Mouse (Mus musculus) 3T3-L1 (cell line): Measurements from ENCODE around the gene Auts2.

Source experiments
- DNase-seq: peaks from one replicate; pipeline ENCODE4 v3.0.0-alpha.2; 2015; ENCODE audit warnings: low read depth, low spot score

Gene Auts2

DNA sequence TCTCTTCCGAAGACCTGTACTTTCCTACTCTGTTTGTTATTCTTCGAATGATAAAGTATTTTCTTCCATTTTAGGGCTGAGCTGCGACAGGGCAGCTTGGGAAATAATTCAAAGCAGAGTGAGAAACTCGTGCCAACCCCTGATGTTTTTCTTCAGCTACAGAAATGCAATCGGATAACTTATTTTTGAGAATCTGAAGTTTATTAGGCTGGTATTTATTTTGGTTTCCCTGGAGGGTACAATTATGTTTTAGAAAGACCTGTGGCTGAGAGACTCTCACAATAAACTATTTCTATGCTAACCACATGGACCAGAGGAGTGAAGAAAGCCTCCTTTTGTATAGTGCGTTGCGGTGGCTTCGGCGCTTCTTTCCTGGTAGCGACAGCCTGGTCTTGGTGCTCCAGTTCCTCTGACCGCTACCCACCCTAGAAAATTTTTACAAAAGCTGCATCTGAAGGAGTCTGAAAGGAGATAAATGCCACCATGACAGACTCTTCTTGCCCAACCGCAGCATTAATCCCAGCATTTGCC is 550.4 kb downstream of the Auts2 start:
- no peak for DNase-seq

DNA sequence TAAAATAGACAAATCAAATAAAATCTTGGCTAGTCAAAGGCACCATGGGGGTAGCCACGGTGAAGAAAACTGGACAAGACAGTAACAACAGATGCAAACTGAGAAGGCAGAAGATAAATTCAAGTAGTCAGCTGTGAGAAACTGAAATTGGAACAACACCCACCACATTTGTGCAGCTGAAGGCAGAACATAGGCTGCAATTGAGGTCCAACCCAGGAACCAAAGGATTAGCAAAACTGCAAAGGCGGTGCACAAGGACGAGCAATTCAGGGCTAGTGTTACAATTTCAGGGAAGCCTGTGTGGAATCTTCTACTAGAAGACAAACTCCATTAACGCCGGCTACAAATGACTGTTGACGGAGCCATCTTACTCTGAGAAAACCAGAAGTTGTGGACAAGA is 550.9 kb downstream of the Auts2 start:
- DNase-seq: no peak

DNA sequence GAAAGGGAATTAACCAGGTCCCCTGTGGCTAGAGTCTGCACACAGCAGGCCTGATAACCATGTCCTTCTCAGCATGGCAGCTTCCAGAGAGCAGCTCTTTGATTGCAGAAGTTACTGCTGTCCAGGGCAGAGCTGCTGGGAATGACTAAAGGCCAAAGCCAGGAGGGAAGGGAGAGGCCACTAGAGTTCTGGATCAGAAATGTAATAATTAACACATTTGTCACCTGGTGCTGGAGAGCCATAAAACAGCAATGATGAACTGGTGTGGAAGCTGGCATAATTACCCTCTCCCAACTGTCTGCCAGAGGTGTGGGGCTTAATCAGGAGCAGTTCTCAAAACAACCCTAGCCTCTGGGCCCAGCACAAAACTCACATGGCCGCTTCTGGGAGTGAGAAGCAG is 552.6 kb downstream of the Auts2 start:
- no peak for DNase-seq

DNA sequence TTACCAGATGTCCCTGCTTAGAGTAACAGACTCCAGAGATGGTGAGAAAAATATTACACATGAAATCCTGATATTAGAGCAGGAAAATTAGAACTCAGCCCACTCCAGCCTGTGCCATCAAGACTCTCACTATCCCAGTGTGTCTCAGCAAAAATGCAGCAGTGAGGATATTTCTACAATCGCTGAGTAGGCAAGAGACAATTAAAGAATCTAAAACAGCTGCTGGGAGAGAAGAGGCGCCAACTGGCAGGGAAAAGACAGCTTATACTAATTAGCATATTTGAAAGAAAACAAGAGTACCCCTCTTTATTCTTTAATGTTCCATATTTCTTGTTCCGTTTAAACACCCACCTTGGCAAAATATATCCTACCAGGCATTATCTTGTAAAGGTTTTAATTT is 561.7 kb downstream of the Auts2 start:
- no peak for DNase-seq

DNA sequence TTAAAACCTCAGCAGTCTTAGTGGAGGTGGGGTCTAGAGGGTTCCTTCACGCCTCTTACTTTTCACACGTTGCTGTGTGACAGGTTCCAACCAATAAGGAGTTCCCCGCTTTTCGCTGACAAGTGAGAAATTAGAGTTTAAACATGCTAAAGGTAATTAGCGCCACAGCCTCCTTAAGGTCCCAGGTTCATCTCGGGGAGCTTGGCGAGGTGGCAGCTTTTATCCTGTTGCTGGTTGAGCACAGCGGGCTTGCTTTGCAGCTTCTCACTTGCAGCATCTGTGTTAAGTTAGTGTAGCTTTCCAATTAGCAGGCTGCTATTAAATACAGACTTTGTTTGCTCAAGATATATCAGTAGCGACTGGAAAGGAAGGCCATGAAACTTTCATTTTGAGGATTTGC is 564.2 kb downstream of the Auts2 start:
- DNase-seq: no peak

DNA sequence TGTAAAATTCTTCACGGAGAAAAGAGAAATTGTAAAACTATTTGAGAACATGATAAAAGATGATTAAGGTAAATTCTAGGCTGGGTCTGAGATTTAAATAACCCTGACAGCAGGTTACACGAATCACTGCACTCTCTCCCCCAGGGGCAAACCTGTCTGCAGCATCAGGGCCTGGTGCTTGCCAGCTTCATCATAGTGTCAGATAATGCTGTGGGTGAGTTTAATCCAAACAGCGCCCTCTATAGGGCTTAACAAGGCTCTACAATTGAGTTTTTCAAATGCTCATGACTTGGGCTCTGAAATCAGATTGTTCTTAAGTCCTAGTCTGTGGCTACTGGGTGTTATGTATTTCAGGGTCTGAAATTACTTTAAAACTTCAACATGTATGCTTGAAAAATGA is 565.6 kb downstream of the Auts2 start:
- DNase-seq: no peak

DNA sequence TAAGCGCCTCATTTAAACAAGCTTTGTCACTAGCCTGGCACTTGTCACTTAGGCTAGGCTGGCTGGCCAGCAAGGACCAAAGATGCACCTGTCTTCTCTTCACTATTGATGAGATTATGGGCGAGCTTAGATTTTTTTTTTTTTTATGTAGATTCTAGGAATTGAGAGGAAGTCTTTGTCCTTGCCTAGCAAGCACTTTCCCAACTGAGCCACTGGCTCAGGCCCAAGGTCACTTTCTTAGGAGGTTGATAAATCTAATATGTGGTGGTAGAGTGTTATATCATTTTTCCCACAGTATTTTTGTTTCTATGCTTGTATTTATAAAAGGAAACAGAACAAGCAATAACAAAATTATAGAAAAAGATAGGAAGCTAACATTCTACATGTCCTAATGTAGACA is 571.2 kb downstream of the Auts2 start:
- DNase-seq: no peak

DNA sequence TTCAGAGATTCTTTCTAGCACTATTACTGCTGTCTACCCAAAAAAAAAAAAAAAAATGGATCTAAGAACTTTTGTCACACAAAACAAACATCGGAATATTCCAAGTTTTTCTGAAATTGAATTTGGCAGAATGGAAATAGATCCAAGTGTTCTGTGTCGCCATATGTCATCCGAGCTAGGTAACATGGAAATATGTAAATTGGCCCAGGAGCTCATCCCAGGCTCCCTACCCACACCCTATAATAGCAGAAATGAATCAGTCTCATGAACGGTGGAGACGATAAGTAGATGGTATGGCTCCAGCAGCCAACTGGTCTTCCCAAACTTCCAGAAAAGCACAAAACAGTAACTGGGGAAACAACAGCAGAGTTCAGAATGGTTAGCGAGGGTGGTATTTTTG is 577.6 kb downstream of the Auts2 start:
- DNase-seq: no peak

DNA sequence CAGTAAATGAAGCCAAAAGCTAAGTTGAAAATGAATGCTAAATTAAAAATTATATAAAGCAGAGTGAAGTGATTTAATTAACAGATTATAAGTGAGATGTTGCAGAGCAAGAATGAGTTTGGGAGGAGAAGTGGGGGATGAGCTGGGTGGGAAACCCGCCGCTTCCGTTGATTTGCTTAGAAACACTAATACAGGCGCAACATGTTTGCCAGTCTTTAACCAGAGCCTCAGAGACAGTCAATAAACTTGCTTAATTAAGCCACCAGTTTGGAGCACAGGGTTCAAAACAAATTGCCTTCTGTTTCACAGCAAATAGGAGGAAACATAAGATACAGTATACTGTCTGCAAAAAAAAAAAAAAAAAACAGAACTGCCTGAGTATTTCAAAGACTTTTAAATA is 579.6 kb downstream of the Auts2 start:
- DNase-seq: no peak

DNA sequence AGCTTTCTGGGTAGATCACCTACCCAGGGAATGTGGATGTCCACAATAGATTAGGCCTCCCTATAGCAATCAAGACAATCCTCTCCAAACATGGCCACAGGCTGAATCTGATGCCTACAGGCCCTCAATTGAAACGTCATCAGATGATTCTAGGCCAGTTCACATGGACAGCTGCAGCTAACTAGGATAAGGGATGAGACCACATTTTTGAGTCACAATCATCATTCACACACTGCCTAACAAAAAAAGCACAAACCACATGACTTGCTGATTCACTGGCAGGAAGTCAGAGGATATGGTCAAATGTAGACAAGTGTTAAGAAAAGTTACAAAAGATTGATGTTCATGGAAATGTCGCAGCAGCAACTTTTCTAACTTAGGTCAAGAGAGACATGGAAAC is 581.3 kb downstream of the Auts2 start:
- DNase-seq: peak; percentile 4

DNA sequence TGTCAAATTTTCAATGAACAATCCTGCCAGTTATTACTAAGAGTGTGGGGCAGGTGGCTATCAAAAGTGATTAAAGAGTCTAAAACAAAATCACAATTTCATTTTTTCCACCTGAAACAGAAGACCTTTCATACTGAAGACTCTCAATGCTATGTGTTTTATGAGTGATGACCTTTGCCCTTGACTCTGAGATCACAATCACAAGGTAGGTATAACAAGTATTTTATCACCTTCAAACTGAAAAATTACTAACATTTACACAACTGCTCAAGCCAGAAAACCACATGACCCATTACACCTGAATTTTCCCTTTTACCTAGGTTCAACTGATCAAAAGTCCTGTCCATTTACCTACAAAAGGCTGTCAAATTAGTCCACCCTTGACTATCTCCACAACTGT is 582.7 kb downstream of the Auts2 start:
- no peak for DNase-seq

DNA sequence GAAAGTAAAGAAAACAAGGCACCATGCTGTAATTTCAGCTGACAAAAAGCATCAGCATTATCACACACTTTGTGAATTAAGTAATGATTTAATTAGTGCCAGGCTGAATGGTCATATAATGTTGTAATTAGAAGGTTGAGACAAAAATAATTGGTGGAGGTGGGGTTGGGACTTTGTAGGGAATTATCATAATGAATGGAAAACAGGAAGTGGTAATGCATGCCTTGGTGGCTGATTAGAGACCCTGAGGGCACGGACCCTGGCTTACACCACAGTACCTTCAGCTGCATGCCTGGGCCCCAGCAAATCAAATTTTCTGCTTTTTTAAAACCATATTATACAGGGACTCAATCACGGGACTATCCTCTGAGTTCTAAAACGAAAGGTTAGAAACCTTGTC is 586.1 kb downstream of the Auts2 start:
- no peak for DNase-seq

DNA sequence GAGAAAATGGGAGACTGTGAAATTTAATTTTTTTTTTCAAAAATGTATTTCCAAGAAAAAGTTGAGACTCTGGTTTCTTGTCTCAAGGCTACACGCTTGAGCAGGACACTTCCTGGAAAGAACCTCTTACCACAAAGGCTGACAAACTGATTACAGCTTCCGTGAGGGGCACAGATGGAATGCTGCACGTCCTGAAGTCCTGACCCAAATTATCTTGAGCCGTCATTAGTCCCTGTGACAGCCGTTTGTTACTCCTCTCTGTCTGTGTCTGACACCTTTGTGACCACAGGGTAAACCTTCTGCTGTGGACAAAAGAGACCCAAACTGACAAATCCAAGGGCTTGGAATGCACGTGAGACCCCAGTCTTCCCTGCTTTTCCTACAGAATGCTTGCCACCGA is 587.1 kb downstream of the Auts2 start:
- DNase-seq: no peak

DNA sequence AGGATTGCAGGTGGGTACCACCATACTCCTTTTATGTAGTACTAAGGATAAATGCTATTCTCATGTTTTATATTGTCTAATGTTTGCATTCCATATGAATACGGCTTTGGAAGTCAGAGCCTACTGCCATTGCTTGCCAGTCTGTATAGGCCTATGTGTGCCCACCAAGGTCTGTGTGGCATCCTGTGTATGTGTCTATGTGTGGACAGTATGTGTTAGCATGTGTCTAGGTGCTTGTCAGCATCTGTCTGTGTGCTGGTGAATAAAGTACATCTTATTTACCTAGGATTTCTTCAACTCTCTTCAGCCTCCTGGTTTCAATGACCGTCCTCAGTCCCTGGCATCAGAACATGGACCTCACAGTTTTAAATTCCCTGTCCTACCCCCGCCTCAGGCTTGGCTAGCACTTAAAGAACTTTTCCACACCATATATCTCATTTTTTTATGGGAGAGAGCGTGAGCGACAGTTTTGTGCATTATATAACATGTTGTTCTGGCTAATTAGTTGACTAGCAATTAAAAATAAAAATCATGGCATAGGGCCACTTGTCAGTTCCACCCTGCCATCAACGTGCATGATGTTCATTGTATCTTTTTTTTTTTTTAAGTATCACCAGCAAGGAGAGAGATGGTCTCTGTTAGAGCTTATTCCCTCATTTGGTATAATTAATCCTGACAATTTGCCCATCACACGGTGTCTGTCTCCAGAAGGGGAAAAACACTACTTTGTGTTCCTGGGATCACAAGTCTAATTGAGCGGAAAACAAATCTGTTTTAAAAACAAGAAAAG is 587.7 kb downstream of the Auts2 start:
- no peak for DNase-seq

DNA sequence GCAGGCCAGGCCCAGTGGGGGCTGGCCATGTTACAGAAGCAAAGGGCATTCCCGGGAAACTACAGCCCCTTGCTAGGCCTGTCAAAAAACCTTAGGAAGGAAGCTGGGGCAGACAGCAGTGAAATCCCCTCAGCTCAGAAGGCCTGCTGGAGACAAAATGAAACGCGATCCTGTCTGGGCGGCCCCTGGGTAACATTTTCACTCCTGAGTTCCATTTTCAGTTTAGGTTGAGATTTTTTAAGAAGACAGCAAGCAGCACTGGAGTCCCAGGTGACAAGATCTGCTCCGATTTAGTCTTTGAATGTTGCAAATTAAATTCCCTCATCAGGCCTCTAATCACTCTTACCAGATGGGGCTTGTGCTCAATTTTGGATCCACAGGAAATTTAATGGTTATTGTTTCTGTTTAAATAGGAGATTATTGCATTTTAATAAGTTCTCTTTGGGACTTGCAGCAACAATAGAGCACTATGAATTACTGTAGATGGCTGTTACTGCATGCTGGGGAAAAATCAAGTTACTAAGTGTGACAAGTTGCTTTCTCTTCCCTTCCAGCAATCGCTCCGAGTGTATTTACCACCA is 594.5 kb downstream of the Auts2 start:
- no peak for DNase-seq

DNA sequence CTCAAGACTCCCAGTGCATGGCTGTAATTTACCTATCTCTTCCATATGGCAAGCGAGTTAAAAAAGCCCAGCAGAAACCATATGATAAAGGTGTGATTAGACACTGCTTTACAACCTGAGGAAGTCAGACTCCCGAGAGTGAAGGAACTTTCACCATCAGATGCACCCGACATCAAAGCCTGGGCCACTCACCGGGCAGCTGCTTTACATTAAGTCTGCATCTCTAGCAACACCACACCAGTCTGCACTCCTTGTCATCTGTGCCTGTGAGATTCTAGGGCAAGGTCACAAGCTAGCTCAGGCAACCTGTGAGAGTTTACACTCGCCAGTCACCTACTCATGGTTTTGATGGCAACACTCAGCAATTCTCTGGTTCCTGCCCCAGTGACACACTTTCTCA is 596.3 kb downstream of the Auts2 start:
- DNase-seq: no peak

DNA sequence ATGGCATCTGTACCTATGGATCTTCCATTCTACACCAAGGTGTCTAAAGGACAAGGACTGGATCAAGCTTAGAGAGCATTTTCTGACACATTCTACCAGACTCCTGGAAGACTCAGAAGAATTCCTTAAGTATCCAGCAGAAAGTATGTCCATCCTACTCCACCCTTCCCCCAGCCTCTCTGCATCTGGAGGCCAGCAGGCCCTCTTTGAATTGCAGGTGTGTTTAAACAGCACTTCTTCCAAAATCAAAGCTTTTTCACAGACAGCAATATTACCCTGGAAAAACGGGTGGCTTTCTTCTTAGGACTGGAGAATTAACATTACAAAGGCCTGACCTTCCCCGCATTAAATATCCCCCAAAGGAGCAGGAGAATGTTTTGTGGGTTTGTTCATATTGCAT is 598.4 kb downstream of the Auts2 start:
- DNase-seq: no peak

DNA sequence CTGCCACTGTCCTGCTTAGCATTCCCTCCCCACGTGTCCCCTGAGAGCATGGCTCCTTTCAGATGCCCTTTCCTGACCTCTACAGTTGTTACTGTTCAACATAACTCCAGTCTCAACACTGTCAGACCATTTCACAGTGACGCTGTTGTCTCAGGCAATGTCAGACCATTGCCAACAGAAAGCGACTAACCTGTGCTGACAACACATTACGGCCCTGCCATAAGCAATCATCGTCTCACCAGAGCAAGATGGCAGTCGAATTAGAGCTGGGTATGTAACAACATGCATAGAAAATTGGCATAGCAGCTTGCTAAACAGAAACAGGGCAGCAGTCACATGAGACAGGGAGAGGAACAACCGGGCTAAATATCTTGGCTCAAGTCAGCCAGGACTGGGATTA is 614.4 kb downstream of the Auts2 start:
- no peak for DNase-seq

DNA sequence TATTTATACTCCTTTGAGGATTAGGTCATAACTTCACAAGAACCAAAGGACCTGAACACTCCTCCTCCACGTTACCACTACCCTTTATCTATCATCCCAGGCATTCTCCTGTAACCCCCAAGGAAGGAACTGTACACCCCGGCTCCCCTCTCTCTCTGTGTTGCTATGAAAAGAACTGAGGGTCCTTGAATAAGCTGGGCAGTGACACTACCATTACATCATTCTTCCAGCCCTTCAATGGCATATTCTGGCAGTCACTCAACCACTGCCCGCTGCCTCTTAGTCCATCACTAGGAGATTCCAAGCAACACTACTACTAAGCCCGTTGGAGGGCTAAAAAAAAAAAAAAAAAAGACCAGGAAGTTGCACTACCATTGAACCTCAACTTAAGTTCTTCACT is 620.4 kb downstream of the Auts2 start:
- DNase-seq: no peak

DNA sequence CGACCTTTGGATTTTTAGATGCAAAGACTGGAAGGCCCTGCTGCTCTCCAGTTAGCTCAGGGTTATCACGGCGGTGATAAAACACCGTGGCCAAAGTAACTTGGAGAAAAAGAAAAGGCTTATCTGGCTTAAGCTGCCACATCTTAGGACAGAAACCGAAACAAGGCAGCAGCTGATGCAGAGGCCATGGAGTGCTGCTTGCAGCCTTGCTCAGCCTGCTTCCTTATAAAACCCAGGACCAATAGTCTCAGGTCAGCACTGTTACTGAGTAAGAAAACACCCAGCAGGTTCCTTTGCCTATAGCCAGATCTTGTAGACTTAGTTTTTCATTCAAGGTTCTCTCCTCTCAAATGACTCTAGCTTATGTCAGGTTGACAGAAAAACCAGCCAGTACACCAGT is 621.0 kb downstream of the Auts2 start:
- DNase-seq: no peak

DNA sequence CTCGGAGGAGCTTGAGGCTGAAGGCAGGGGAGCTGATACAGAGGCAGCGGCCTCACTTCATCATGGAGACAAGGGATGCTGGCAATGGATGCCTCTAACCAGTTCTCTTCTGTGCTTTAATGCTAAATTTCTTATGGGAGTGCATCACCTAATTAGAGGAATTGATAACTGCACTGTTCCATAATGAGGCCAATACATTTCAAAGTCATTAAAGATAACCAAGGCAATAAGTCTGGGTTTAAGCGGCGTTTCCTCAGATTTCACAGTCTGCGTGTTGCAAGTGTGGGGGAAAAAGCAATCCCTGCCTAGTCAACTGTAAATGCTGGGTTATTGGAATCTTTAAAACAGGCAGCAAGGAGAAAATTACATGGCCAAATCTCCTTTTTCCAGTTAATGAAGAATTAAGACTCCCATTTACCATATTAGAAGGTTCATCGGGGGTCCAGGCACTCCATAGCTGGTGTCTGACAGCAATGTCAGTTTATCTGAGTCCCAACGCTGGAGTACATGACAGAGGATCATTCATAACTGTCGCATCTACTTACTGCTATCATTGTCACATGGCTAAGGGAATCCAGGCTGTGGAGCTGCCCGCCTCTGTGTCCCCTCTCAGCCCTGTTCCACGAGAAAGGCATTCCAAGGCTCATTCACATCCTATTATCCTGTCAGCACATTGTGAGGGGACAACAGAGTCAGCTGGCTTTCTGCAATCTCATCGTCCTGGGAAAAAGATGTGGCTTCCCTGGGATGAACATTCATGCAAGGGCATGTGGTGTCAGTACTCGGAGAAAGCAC is 623.0 kb downstream of the Auts2 start:
- no peak for DNase-seq

DNA sequence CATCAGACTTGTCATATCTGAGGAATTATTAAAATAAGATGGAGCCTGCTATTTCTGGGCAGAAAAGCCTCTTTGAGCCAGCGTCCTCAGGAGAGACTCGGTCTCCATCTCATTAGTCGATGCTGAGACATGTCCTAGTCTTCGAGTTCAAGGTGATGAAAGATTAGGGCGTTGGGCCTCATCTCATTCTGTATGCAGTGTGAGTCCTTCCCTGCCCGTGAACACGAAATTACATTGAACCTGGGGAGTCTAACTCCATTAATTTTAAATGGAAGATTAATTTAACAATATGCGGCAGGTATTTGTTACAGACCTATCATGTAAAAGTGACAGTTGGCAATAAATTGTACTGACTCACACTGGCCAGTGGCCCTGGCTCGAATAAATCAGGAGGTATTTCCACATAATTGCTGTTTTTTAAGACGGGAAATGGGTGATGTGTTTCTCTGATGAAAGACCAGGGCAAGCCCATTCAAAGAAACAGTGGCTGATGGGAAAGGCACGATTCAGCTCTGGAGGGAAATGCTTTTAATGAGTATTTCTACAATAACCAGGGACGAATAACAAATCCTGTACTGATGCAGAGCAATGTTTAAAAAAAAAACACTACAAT is 626.2 kb downstream of the Auts2 start:
- DNase-seq: no peak
